Mouse (Mus musculus) intestine, postnatal 0 days (tissue): ENCODE measurements at regions not wholly inside any gene's neighbourhood (a gene's known extent, or its start where the extent isn't known, plus 50 kb on each side); places are given as distances from the start of the nearest gene placed in this dataset.

Source experiments
- ATAC-seq: fragments of 200-750 bp; cut with Nextera tagmentation; 2 replicates; pipeline ENCODE4 v1.8.0; 2017; ENCODE audit warnings: mild to moderate bottlenecking, moderate TSS enrichment, moderate library complexity
- H3K27ac ChIP-seq: fragments of 300-500 bp; sonication (generic); 2 replicates; pipeline ENCODE4 v1.5.1; 2014; ENCODE audit warnings: mild to moderate bottlenecking, low read depth, low read length, moderate library complexity
- H3K27me3 ChIP-seq: fragments of 300-500 bp; sonication (generic); replicated peaks from 2 replicates; pipeline ENCODE4 v1.6.1; 2014; ENCODE audit warnings: low read length, mixed read lengths; ENCODE audit not compliant: control insufficient read depth, insufficient read depth
- H3K36me3 ChIP-seq: fragments of 300-500 bp; sonication (generic); 2 replicates; pipeline ENCODE4 v1.6.1; 2014; ENCODE audit warnings: mild to moderate bottlenecking, moderate library complexity; ENCODE audit not compliant: control insufficient read depth, insufficient read depth
- H3K4me1 ChIP-seq: fragments of 300-500 bp; sonication (generic); replicated peaks from 2 replicates; pipeline ENCODE4 v1.6.1; 2014; ENCODE audit warnings: antibody characterized with exemption, low read length, mixed read lengths; ENCODE audit not compliant: control insufficient read depth, insufficient read depth
- H3K4me2 ChIP-seq: fragments of 300-500 bp; sonication (generic); replicated peaks from 2 replicates; pipeline ENCODE4 v1.6.1; 2014; ENCODE audit warnings: low read depth, mild to moderate bottlenecking, moderate library complexity
- H3K4me3 ChIP-seq: fragments of 300-500 bp; sonication (generic); 2 replicates; pipeline ENCODE4 v1.5.1; 2014; ENCODE audit warnings: low read depth, low read length
- H3K9ac ChIP-seq: fragments of 300-500 bp; sonication (generic); 2 replicates; pipeline ENCODE4 v1.6.1; 2014; ENCODE audit warnings: mild to moderate bottlenecking, low read depth, low read length
- H3K9me3 ChIP-seq: fragments of 300-500 bp; sonication (generic); 2 replicates; pipeline ENCODE4 v1.6.1; 2016; ENCODE audit warnings: mixed run types; ENCODE audit not compliant: control insufficient read depth
- CTCF ChIP-seq: sonication (generic); IDR thresholded peaks from 2 replicates; pipeline ENCODE4 v1.5.1; 2016; ENCODE audit warnings: low read depth, mild to moderate bottlenecking, control low read depth, antibody characterized with exemption, moderate library complexity
- WGBS: fragments of 180-500 bp; shearing (Covaris S2); extraction: QIAGEN DNeasy Blood & Tissue Kit; methylation state at CpG from one replicate; pipeline ENCODE4 v1.1.7; 2014; 5-methylcytosine and 5-hydroxymethylcytosine counted together

- Histone ChIP-seq H3K4me3 (no peak overlapping the region), H3K36me3 (no peaks in the 10 kb centered on the region), H3K27ac (no peak overlapping the region), H3K4me2 (no peak overlapping the region), H3K27me3 (no peaks in the 10 kb centered on the region), H3K9me3 (no peaks in the 10 kb centered on the region), H3K9ac (no peak overlapping the region), H3K4me1 (no peaks in the 10 kb centered on the region)
- 81% methylated on average over 8 of the region's 8 CpGs for WGBS
- no peak for ATAC-seq
- TF ChIP-seq CTCF, result no peak
Measured at GRCm38 (mm10) chr1:19881193-19881592, 672.5 kb downstream of the Tfap2b start.

GRCm38 (mm10) chr1:19899426-19899825, 690.7 kb downstream of the Tfap2b start:
- WGBS, result 56% methylated on average over 5 of the region's 5 CpGs
- Histone ChIP-seq H3K27me3 (no peaks in the 10 kb centered on the region), H3K9ac (no peak overlapping the region), H3K4me2 (no peak overlapping the region), H3K36me3 (no peaks in the 10 kb centered on the region), H3K9me3 (no peaks in the 10 kb centered on the region), H3K4me1 (no peaks in the 10 kb centered on the region), H3K27ac (no peak overlapping the region), H3K4me3 (no peak overlapping the region)
- no peak for ATAC-seq
- TF ChIP-seq CTCF, result no peak

DNA sequence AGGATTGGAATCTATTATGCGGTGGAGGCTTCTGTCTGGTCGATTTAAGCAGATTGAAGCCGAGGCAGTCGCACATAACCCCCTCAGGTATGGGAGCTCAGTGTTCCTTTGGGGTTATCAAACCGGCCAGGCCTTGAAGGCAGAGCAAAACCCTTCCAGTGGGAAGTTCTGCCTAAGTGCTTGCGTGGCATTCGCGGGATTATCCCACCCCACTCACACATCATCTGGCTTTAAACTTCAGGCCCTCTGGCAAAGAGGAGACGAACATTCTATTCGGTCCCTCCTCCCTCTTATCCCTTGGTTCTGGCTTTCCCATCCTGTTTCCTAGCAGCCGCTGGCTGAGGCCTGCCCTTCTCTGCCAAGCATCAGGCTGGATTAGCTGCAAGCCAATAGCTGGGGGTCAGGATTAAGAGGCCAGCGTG, 691.2 kb downstream of the Tfap2b start:
- no peaks in the 10 kb centered on the region for H3K36me3 ChIP-seq
- no peaks in the 10 kb centered on the region for H3K4me1 ChIP-seq
- no peak for TF ChIP-seq CTCF
- H3K27me3 ChIP-seq, result no peaks in the 10 kb centered on the region
- ATAC-seq, result no peak
- no peak overlapping the region for H3K27ac ChIP-seq
- no peaks in the 10 kb centered on the region for H3K9me3 ChIP-seq
- no peak overlapping the region for H3K4me3 ChIP-seq
- no peak overlapping the region for H3K4me2 ChIP-seq
- WGBS, result 58% methylated on average over 12 of the region's 12 CpGs
- H3K9ac ChIP-seq, result no peak overlapping the region

DNA sequence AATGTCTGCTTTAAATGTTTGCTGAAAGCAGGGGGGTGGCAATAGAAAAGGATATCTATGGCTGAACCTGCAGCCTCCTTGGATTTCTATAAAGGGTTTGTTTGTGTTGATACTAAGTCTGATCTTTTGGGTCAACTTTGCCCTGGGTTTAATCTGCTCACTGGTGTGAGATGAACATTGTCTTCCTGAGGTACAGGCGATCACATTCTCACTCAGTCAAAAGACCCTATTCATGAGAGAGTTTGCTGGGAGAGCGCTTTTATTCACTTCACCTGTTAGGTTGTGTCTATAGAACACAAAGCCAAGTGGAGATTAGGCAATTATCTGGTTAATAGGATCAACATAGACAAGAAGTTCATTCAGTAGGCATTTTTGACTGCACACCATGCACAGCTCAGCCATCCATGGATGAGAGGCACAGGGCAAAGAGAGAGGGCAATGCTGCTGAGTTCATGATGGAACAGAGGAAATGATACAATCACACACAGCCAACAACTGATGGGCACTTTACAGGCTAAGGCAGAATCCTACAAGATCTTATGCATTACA, 692.3 kb downstream of the Tfap2b start:
- no peak for ATAC-seq
- H3K4me2 ChIP-seq, result no peak overlapping the region
- H3K4me1 ChIP-seq, result no peaks in the 10 kb centered on the region
- no peak overlapping the region for H3K27ac ChIP-seq
- H3K9ac ChIP-seq, result no peak overlapping the region
- 59% methylated on average over 2 of the region's 2 CpGs for WGBS
- TF ChIP-seq CTCF, result no peak
- H3K36me3 ChIP-seq, result no peaks in the 10 kb centered on the region
- no peak overlapping the region for H3K4me3 ChIP-seq
- no peaks in the 10 kb centered on the region for H3K27me3 ChIP-seq
- no peaks in the 10 kb centered on the region for H3K9me3 ChIP-seq

DNA sequence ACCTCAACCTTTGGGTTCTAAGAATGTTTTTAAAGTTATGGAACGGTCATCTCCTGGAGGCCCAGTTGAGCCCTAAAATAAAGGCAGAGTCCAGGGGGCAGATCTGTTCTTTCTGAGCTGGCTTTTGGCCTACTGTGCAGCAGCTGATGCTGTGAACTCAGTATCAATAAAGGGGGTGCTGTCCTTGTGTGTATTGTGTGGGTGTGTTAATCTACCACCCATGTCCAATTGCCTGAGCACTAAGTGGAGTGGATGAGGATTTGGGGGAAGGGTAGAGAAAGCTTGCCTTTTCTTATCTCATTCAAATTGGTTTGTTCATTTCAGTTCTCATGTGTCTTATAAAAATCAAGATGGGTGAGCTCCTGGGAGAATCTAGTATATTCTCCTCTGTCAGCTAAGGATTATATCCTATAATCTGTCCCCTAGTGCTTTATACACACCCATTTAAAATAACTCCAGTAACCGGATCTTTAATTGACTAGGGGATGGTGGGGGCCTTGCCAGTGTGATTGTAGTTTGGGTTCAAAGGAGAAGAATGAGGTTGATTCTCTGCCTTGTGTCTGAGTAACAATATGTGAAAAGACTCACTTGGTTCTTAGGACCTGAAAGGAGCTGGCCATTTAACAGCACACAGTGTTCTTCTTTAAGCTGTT, 703.6 kb downstream of the Tfap2b start:
- ATAC-seq, result no peak
- whole genome bisulfite sequencing, result 76% methylated on average over 2 of the region's 2 CpGs
- Histone ChIP-seq H3K27me3 (no peaks in the 10 kb centered on the region), H3K27ac (no peak overlapping the region), H3K4me1 (no peaks in the 10 kb centered on the region), H3K9me3 (no peaks in the 10 kb centered on the region), H3K4me2 (no peak overlapping the region), H3K9ac (no peak overlapping the region), H3K36me3 (no peaks in the 10 kb centered on the region), H3K4me3 (no peak overlapping the region)
- TF ChIP-seq CTCF, result no peak

DNA sequence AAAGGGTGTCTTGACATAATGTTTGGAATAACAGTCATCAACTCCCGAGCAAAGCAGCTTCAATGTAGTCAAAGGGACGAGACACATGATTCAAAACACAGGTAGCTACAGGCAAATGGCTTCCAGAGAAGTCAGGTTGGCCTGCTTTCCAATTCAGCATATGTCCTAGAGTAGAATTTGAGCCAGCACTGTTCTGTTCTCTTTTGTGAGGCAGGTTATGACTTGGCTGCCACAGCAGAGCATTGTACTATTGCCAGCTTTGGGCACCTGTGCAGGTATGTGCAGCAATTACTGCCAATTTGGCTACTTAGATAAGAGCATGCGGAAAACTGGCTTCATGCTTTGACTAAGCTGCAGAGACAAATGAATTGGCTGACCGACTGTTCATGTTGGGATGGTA, 699.1 kb downstream of the Pkhd1 start:
- no peaks in the 10 kb centered on the region for H3K4me1 ChIP-seq
- no peak overlapping the region for H3K27ac ChIP-seq
- no peaks in the 10 kb centered on the region for H3K36me3 ChIP-seq
- WGBS, result 76% methylated on average over 4 of the region's 4 CpGs
- no peaks in the 10 kb centered on the region for H3K27me3 ChIP-seq
- no peak overlapping the region for H3K4me2 ChIP-seq
- H3K4me3 ChIP-seq, result no peak overlapping the region
- TF ChIP-seq CTCF, result no peak
- H3K9ac ChIP-seq, result no peak overlapping the region
- H3K9me3 ChIP-seq, result no peaks in the 10 kb centered on the region
- no peak for ATAC-seq

DNA sequence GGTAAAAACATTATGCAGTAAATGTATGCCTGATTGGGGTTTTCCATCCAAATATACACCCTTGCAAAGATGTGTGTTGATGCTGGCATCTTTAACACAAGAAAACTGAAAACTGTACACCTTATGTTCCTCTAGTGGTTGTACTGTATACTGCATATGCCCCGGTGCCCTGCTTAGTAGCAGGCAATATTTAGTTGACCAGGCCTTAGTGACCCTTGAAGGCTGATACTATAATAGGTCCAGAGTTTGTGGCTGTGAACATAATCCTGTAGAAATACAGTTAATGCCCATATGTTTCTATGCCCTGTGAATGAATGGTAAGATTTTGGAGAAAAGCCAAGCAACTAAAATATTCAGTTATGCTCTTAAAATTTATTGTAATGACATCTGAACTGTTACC, 690.7 kb downstream of the Pkhd1 start:
- no peaks in the 10 kb centered on the region for H3K27me3 ChIP-seq
- H3K9me3 ChIP-seq, result no peaks in the 10 kb centered on the region
- TF ChIP-seq CTCF, result no peak
- no peak overlapping the region for H3K9ac ChIP-seq
- WGBS, result 84% methylated on average over 1 of the region's 1 CpGs
- H3K36me3 ChIP-seq, result no peaks in the 10 kb centered on the region
- H3K4me2 ChIP-seq, result no peak overlapping the region
- H3K4me3 ChIP-seq, result no peak overlapping the region
- H3K4me1 ChIP-seq, result no peaks in the 10 kb centered on the region
- no peak for ATAC-seq
- no peak overlapping the region for H3K27ac ChIP-seq
